Mouse (Mus musculus): ENCODE results near the gene Nkx2-3.

The Nkx2-3 gene

GRCm38 (mm10) chr19:43605666-43606551, 6.2 kb upstream of the Nkx2-3 start:
- DNase-seq (ENCODE audit: low read depth, low spot score), result no peak

GRCm38 (mm10) chr19:43606552-43607530, 5.3 kb upstream of the Nkx2-3 start:
- no peak for DNase-seq (ENCODE audit: low read depth, low spot score)

- no peak for DNase-seq (ENCODE audit: low read depth, low spot score)
Observed at GRCm38 (mm10) chr19:43607842-43608680, 4.1 kb upstream of the Nkx2-3 start.

- DNase-seq (ENCODE audit: low read depth, low spot score), result no peak
Observed at GRCm38 (mm10) chr19:43608711-43609457, 3.2 kb upstream of the Nkx2-3 start.

GRCm38 (mm10) chr19:43609458-43610330, 2.4 kb upstream of the Nkx2-3 start:
- no peak for DNase-seq (ENCODE audit: low read depth, low spot score)

- no peak for DNase-seq (ENCODE audit: low read depth, low spot score)
Observed at GRCm38 (mm10) chr19:43610341-43610848, 1.7 kb upstream of the Nkx2-3 start.

- no peak for DNase-seq (ENCODE audit: low read depth, low spot score)
Observed at GRCm38 (mm10) chr19:43611110-43611509, 1.0 kb upstream of the Nkx2-3 start.

GRCm38 (mm10) chr19:43611561-43611960, 564 bp upstream of the Nkx2-3 start:
- DNase-seq (ENCODE audit: low read depth, low spot score), result no peak

- no peak for DNase-seq (ENCODE audit: low read depth, low spot score)
Observed at GRCm38 (mm10) chr19:43612501-43612971, 411 bp downstream of the Nkx2-3 start.

GRCm38 (mm10) chr19:43613293-43614130, 1.4 kb downstream of the Nkx2-3 start:
- no peak for DNase-seq (ENCODE audit: low read depth, low spot score)

- DNase-seq (ENCODE audit: low read depth, low spot score), result no peak
Observed at GRCm38 (mm10) chr19:43614341-43615073, 2.4 kb downstream of the Nkx2-3 start.

GRCm38 (mm10) chr19:43615074-43615445, 2.9 kb downstream of the Nkx2-3 start:
- no peak for DNase-seq (ENCODE audit: low read depth, low spot score)

GRCm38 (mm10) chr19:43615571-43616414, 3.7 kb downstream of the Nkx2-3 start:
- no peak for DNase-seq (ENCODE audit: low read depth, low spot score)

GRCm38 (mm10) chr19:43616415-43616861, 4.3 kb downstream of the Nkx2-3 start:
- DNase-seq (ENCODE audit: low read depth, low spot score), result no peak

- DNase-seq (ENCODE audit: low read depth, low spot score), result no peak
Observed at GRCm38 (mm10) chr19:43616889-43617288, 4.8 kb downstream of the Nkx2-3 start.

GRCm38 (mm10) chr19:43617761-43618349, 5.7 kb downstream of the Nkx2-3 start:
- no peak for DNase-seq (ENCODE audit: low read depth, low spot score)
